Mouse (Mus musculus) adipocyte (in vitro differentiated cells): ENCODE measurements around the gene Mast2.

ENCODE experiments used
- DNase-seq: peaks from one replicate; pipeline ENCODE4 v3.0.0-alpha.2; 2016; ENCODE audit warnings: low spot score

Mast2 gene

DNA sequence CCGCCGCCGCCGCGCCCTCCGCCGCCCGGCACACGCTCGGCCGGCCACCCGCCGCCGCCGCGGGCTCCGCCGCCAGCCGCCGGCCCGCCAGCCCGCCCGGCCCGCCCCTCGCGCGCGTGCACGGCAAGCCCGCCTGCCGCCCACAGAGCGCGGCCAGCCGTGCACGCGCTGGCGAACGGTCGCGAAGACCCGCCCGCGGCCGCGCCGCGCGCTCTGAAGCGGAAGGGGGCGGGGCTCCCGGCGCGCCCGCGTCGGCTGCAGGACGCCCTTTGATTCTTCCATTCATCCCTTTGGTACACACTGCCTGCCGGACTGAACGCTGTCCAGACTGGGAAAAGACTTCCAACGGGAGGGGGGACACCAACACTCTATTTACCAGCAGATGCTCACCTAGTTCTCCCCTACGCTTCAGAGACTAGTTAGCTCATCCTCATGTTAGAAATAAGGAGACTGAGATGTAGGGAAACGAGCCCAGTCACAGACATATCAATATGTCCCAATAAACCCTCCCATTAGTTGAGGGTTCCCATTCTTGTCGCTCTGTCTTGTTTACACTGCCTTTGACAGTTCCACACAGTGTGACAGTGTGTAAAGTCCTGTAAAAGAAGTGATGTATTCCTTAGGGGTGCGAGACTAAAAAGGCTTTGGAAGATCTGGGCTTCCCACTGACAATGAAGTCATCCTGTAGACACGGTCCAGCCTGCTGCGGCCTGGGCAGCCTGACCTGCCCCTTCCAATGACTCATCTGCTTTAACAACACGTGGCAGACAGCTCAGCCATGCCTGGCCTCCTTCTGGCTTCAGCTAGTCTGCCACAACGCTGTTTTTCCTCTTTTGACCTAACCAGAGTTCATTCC is at the start of gene Mast2:
Mast2 (minus strand) TSS at position 58 of the 856 bp plus-strand sequence.
- peak; percentile 88 for DNase-seq

DNA sequence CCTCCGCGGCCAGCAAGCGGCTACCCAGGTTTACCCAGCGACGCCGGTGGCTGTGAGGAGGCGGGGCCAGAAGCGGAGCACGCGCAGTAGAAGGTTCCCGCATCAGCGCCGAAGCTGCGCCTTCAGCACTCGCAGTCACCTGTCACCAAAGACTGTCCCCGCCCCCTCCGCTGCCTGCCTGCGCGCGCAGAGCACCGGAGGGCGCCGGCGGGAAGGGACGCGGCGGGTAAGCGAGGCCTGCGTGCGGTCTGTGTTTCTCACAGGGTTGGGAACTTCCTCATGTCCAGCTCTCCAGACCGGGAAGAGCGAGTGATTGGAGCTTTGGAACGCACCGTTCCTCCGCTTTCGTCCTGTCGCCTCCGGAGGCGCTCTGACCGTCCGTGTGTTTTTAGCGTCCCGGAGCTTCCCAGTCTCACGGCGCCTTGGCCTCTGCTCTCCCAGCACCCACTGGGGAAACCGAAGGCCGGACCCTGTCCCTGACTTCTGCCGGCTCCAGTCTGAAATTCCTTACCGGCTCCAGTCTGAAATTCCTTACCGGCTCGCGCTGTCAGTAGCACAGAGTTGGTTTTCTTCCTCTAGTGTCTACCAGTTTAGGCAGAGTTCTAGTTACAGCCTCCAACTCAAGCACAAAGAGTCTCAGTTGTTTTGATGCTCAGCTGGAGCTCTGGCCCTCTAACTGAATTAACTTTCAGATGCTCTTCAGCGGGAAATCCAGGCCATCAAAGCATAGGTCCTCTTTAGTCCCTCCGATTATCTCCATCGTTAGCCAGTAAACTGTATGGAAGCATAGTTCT is 43.6 kb upstream of the Mast2 start, which contains the start of gene Ipp:
Ipp (plus strand) TSS at position 125 of the 794 bp plus-strand sequence.
- DNase-seq = peak; percentile 90

DNA sequence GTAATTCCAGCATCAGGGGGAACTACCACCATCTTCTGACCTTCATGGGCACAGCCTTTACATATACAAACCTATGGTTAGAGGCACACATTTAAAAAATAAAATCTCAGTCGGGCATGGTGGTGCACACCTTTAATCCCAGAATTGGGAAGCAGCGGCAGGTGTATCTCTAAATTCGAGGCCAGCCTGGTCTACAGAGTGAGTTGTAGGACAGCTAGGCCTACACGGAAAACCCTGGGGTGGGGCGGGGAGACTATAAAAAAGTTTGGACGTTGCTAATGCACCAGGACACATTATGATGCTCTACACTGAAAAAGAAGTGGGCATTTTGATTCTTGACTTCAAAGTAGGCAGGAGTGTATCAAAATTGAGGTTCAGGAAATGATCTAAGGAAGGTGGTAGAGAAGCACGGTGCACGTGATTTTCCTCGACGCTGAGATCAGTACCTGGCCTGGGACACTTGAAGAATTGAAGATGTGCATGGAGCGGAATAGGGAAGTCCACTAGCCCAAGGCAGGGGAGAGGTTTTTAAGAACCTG is 43.0 kb upstream of the Mast2 start:
- DNase-seq = no peak

DNA sequence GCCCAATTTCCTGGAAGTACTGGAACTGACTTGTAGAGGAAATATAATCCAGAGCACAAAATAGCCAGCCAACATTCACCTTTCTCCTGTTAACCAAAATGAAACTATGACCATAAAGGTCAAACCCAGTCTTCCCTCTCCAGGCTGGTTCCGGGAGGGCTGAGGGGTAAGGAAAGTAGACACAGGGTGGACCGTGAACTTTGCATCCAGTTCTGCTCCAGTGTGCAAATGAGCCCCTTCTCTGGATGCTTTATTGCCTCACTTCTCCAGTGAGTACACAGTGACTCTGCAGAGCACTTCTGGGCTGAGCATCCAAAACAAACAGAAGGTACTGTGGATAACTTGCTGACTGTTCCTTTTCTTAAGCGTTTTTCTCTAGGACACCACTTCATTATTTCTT is 36.0 kb upstream of the Mast2 start:
- DNase-seq = peak; percentile 32

DNA sequence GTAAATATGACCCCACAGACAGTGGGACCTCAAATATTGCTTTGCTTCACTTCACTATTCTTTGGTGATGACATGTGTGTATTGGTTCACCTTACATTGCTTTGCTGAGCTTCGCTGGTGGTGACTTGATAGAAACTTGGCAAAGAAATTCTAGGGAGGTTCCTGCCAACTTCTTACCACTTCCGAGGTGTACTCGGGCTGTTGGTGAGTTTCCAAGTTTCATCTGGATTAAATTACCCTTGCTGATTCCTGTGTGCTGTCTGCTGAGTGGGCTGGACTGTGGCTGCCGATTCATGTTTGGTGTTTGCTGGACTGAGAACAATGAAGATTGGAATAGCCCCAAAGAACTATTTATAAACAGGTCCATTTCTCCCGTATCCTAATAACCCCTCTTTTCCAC is 29.7 kb upstream of the Mast2 start:
- DNase-seq = peak; percentile 44

DNA sequence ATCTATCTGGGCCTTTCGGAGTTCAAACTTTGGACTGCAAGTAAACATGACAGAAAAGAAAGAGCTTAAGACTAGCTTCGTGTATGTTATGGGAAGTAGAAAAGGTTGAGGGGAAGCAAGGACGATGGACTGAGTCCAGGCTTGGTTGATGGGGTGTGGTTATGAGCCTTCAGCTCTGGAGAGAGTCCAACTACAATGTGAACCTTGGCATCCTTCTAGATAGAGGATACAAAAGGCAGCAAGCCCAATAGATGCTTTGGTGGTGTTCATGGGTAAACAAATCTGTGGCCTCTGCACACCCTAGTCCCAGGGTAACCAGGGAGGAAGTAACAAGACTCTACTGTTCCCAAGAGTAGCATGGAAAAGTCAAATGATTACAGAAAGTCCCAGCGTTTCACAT is 28.5 kb upstream of the Mast2 start:
- DNase-seq = peak; percentile 91

DNA sequence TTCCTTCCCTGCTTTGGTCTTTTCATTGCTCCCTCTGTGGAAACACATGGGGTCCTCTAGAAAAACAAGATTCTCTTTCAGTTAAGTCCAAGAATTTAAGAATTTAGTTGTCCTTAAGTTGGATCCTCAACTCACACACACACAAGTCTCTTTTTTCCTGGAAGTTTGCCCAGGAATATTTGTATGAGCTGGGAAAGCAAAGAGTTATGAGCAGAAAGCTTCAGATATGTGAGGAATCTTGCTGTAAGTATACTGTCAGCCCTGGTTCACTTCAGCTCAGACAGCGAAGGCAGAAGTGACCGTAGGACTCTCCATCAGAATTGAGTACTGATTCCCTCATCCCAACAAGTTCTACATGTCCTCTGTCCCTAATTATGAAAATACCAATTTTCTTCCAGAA is 27.9 kb upstream of the Mast2 start:
- peak; percentile 72 for DNase-seq

DNA sequence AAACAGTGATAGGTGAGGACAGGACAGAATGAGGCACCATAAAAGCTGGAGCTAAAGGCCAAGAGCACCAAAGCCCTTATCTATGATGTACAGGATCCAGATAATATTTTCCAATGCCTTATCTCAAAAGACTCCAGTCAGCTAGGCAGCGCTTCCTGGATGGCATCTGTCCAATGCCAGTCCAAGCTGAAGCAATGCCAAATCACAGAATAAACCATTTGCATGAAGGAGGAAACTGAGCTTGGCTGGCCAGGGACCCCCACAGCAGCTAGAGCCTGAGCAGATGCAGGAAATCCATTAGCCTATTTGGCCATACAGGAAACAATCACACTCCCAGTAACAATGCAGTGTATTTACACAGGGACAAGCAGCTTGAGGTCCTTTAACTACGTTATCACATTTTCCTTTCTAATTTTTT is 27.1 kb upstream of the Mast2 start:
- peak; percentile 24 for DNase-seq

DNA sequence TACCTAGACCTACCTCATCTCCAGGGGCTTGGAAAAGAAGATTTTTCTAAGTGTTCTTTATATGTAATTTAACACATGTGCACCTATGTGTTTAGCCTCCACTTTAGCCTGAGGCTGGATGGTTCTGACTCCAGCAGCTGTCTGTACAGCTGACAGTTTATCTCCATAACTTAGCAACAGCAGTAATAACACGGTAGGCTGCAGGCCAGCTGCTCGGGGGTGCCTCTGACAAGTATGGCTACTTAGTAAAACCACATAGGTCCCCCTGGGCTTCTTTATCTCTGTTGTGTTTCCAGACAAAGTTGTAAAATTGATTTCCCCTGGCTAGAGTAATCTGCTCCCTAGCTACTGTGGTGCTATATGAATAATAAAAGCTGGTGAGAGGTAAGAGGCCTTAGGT is 19.5 kb upstream of the Mast2 start:
- DNase-seq = peak; percentile 28

DNA sequence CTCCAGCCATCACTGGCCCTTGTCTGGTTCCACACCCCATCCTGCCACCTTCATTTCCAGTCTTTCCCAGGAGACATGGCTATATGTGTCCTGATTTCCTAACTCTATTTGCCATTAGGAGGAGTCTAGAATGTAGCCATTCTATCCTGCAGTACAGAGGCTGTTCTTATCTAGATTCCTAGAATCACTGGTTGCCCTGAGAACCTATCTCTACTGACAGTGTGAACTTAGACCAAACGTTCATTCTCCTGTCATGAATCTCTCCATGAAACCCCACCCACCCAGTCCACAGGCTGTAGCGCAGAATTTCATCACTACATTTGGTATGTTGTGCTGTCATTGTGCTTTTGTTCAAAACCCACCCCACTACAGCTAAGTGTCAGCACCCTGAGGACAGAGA is 17.3 kb upstream of the Mast2 start:
- DNase-seq = no peak

DNA sequence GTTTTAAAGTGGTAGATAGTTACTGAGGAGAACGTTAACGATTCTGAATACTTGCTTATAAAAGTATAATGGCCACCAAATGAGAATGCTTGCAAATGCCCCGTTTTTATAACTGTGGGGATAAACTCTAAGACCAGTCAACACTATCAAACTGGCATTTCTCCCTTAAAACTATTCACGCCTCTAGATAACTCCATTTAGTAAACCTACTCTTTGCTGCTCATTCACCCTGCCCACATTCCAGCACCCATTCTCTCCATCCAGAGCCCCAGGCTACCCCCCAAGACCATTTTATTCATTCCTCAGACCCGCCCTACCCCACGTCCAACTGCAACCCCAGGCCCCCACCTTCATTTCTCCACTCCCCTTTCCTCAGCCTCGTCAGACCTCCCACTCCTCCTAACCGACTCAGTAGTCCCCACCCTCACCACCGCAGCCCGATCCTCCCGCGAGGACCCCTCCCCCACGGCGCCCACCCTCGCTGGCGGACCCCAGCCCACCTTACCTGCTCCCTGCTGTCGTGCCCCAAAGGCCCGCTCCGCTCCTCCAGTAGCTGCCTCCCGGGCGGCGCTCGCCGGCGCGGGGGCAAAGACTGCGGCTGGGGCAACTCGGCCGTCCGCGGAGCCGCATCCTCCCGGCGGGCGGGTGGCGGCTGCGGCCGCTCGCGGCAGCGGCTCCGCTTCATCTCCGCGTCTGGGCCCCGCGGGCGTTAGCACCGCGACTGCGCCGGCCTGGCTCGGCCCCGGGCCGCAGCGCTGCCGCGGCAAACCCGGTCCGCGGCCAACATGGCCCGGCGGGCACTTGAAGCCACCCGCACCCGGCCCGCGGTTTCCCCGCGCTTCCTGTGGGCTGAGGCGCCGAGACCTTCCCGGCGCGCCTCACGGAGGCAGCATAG is 505 bp downstream of the Mast2 start:
- peak; percentile 29 for DNase-seq

DNA sequence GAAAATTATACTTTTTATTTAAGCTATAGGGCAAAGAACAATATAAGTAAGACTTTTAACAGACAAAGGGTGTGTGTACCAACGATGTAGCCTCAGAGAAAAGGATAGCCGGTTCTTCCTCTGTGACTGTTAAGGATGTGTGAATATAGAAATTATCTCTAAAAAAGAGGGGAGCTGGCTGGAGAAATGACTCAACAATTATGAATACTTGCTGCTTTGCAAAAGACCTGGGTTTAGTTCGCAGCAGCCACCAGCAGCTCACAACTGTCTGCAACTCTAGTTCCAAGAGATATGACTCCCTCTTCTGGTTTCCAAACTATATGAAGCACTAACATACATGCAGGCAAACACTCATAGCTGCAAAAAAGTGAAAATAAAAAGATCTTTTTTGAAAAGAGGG is 2.0 kb downstream of the Mast2 start:
- no peak for DNase-seq

DNA sequence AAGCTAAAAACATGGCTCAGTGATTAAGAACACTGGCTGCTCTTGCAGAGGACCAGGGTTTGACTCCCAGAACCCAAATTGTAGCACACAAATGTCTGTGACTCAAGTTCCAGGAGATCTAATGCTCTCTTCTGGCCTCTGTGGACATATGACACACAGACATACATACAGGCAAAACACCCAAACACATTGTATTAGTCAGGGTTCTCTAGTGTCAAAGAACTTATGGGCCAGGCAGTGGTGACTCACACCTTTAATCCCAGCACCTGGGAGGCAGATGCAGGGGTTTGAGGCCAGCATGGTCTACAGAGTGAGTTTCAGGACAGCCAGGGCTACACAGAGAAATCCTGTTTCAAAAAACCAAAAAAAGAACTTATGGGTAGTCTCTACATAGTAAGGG is 12.4 kb downstream of the Mast2 start:
- no peak for DNase-seq

DNA sequence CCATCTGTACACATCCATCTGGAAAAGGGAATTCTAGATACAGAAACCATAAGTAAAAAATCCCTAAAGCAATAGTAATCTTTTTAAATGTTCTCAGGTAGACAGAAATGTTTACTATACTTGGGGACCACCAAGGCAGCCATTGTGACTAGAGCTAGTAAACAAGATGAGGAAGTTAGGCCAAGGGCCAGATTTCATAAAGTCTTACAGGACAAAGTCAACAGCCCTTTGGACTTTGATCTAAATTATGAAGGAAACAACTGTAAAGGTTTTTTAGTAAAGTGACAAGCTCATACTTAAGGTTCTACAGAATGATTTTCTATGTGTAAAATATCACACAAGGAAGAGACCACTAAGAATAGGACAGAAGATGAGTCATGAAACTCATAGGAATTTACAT is 14.0 kb downstream of the Mast2 start:
- DNase-seq = no peak

DNA sequence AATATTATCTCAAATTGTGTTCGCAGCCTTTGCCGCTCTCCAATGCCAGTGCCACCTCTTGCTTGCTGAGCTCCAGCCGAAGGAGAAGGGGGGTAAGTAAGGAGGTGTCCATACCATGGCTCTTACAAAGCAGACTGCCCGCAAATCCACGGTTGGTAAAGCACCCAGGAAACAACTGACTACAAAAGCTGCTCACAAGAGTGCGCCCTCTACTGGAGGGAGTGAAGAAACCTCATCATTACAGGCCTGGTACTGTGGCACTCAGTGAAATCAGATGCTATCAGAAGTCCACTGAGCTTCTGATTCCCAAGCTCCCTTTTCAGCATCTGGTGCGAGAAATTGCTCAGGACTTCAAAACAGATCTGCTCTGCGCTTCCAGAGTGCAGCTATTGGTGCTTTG is 15.3 kb downstream of the Mast2 start:
- peak; percentile 47 for DNase-seq

DNA sequence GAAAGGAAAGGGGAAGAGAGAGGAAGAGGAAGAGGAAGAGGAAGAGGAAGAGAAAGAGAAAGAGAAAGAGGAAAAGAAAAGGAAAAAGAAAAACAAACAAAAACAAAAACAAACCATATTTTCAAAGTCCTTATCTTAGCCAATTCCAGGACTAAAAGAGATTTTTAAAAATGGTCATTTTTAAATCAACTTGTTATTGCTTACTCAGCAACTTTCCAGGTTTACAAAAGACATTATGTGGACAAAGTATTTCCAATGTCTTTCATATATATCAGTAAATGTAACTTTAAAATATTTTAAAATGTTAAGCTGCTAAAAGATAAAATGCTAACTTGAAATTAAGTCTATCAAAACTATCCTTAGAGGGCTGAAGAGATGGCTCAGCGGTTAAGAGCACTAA is 24.6 kb downstream of the Mast2 start:
- no peak for DNase-seq

DNA sequence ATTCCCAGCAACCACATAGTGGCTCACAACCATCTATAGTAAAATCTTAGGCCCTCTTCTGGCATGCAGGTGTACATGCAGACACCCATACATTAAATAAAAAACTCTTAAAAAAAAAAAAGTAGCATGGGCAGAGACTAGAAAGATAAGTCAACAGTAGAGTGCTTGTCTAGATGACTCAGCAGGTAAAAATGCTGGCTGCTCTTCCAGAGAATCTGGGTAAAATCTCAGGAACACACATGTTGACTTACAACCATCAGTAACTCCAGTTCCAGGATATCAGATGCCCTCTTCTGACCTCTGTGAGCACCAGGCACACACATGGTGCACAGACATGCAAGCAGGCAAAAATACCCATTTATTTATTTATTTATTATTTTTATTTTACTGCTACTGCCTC is 25.4 kb downstream of the Mast2 start:
- no peak for DNase-seq

DNA sequence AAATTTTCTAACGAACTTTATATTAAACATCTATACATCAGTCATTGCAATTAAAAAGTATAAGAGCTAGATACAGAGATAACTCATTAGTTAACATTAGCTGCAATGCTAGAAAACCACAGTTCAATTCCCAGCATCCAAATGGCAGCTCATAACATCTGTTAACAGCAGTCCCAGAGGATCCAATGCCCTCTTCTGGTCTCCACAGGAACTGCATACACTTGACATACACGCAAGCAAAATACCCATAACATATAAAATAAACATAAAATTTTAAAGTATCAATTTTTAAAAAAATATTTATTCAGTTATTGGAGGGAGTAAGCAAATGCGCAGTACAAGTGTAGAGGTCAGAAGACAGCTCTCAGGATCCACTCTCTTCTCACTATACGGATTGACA is 28.4 kb downstream of the Mast2 start:
- no peak for DNase-seq

DNA sequence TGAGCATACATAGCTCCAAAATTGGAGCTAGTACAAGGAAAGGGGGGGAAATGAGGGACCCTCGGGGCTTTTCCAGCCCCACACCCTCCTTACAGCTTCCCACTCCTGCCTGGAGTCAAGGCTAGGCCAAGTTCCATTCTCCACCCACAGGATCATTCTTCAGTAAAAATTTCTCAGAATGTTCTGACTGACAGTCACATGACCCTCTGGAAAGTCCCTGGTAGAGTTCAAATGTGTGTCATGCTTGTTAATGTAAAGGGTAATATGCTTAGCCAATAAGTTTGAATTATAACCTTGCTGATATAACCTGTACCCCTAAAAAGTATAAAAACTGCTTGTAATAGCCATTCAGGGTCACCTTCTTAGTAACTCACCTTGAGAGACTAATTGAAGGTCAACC is 41.8 kb downstream of the Mast2 start:
- peak; percentile 23 for DNase-seq

DNA sequence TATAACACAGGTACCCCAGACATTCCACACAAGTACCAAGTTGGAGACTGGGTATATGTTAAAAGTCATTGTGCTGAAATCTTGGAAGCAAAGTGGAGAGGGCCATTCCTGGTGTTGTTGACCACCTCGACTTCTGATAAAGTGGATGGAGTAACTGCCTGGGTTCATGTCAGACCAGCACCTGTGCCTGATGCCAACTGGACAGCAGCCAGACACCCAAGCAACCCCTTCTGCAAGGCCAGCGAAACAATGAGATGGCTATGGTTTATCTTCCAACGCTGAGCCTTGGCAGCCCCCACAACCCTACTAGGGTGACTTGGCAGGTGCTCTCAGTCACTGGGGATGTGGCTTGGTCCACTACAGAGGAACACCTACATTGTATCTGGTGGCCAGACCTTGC is 42.8 kb downstream of the Mast2 start:
- no peak for DNase-seq

DNA sequence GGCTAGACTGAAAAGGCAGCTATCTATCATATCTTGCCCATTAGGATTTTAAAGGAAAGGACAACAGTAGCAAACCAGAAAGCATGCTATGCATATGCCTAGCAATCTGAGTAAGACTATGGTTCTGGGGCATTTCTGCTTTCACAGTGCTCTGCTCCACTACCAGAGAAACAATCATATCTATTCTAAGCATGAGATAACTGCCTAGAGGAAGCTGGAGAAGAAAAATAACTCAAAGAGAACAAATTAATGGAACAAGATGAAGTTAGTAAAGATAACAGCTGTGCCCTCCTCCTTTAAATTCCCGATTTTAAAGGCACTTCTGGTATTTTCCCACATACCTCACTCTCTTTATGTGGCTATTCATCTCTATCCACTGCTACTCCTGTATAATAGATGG is 51.0 kb downstream of the Mast2 start:
- no peak for DNase-seq

DNA sequence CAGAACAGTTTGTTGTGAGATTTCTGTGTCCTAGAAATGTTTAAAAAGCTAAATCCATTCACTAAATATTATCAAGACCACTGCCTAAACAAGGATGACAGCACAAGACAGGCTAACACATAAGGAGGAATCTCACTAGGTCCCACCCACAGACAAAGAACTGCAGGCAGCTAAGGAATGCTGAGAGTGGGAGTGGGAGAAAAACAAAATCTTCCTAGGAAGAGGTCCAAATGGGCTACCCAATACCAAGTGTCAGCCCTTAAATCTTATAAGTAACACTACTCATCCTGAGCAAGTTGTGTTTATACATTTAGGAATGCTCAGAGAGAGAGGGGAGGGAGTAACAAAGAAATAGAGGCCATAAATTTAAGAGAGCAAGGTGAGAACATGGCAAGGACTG is 52.6 kb downstream of the Mast2 start:
- DNase-seq = no peak
